Mouse (Mus musculus) induced T-regulatory cell, adult 2 months (primary cell): Measurements from ENCODE around the gene Apba1.

Experiments used
- DNase-seq: peaks from one replicate; pipeline ENCODE4 v3.0.0-alpha.2; 2012; ENCODE audit warnings: low read depth

Apba1 gene

DNA sequence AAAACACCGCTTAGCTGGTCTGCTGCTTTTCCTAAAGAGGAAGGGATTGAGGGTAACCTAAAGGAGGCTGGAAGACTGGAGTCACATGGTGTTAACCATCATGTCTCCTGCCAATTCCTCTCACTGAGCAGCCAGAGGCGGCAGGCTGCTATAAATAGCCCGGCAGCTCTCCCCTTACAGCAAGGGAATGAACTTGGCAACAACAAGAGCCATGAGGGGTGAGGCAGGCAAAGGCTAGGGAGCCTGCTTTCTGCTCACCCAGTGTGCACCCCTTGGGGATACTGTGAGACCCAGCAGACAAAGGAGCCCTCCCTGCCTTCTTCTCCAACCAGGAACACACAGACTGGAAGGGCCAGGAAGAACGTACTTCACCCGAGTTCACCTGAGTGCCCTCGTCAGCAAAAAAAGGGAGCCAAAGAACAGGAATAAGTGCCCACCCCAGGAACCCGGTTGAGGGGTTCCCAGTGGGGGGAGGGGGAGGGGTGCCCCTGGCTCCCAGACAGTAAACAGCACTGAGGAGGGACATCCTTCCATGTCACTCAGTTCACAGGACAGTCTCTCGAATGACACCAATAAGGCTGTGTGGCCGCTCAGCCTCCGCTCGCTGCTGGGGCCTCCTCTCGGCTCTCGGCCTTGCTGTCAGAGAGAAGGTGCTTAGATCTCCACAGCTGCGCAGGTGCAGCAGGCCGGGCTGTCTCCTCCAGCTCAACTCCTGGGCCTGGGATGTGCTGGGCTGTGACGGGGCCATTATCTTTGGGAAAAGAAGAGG, 214.4 kb downstream of the Apba1 start:
- no peak for DNase-seq

DNA sequence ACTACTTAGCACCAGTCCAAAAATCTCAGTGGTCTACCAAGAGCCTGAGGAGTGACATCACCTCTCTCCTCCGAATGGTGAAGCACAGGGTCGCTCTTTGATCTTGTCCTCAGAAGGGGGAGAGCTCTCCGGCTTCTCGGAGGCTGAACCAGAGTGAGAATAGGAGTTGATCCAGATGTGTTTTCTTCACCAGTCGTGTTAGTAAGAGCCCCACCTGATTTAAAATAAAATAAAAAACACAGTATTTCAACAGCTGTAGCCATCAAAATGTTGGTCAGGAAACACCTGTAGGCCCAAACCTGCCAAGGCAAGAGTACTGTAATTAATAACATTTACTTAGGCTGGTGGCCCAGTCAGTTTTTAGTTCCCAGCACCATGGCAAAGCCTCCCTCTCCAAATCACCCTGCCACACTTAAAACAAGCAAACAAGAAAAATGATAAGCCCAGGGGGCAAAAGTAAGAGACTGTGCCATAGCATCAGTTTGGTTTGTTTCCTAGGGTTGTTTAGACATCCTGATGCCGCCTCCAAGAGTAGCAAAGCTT, 219.3 kb downstream of the Apba1 start:
- DNase-seq: no peak

DNA sequence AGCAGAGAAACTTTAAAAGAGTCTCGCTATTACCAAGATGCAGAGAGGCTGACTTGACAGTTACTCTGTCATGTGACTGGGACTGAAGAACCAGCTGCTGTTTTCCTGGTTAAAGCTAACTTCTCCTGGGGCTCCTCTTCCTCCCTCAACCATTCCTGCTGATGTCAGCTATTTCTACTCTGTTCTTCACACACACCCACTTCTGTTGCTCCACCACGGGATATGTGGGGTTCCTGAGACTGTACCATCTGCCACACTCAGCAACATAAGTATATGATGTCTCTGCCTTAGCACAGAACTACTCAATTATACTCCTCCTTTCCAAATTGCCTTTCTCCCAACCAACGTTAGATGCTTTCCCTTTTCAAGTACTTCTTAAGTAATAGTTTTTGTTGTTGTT, 221.9 kb downstream of the Apba1 start:
- no peak for DNase-seq

DNA sequence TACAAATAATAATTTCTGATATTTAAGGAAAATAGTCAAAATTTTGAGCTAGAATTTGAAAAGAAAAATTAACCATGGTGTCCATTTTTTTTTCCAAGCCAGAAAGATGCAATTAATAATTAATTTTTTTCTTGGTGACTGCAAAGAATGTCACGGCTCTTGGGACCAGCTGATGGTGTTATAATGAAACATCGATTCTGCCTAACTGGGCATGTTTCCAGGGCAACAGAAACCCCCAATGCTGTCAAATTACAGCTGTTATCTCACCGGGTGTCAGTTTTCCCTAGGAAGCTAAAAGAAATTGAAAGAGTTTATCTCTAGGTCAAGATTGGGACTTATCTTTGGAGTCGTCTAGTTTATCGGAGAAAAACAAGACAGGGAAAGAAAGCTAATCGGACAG, 225.5 kb downstream of the Apba1 start:
- DNase-seq: no peak

DNA sequence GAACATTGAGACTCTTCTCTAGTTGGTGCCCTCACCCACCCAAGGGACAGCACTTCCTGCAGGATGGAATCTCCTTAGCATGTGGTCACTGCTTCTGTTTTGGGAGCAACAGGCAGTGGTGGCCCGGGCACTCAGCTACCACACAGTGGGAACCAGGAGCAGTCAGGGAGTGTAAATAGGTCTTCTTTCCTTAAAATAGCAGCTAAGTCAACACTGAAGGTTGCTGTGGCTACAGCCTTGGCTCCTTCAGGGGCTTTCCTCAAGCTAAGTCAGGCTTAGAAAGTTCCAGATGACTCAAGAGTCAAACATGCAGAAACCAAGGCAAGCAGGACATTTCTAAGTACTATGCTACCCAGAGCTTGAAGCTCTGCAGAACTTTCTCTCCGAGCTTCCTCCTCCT, 228.6 kb downstream of the Apba1 start:
- DNase-seq: no peak

DNA sequence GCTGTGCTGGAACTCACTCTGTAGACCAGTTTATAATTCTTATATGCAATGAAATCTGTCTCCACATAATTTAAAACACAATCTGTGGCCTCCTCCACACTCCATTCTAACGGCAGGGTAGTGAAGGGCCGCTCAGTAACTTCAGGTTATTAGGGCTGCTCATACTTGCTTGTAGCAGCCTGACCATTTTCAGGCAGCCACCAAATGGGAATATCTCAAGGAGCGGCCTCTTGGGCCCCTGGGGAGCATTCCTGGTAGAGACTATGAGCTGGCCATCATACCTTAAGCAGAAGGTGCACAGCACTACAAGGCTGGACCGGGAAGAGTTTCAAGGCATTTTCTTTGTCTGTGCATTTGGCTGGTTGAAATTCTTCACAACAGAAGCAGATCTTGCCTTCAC, 229.5 kb downstream of the Apba1 start:
- no peak for DNase-seq

DNA sequence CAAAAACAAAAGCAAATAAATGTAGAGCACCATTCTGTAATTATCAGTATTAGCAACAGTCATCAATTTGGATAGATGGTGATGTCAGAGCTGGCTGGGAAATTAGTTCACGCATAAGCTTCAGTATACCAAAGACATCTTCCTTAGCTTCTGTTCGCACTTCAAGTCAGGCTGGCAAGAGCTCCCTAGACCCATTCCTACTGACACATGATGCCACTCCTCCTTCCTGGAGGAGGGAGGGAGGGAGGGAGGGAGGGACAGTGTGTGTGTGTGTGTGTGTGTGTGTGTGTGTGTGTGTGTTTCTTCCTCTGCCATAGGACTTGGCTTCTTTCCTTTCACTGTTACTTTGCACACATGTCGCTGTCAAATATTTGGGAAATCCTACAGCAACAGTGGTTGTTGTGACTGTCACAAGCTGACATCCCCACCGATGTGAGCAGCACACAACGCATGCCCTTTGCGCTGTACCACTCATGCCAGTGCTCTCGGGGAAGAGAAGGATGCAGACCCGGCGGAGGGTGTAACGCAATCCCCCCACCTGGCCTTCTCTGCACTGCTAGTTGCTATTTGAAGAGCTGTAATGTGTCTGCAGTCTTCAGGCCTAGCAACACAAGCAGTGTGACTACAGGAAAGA, 237.2 kb downstream of the Apba1 start:
- no peak for DNase-seq
